Mouse (Mus musculus) olfactory bulb, adult 2 months (tissue): ENCODE data around the gene Upk2.

Source experiments
- CTCF ChIP-seq: fragments of 200-500 bp; IDR thresholded peaks from 2 replicates; pipeline ENCODE4 v1.5.1; 2012; ENCODE audit warnings: low read depth, mild to moderate bottlenecking, low read length, moderate library complexity; ENCODE audit not compliant: insufficient read depth
- POLR2A ChIP-seq: fragments of 200-500 bp; IDR thresholded peaks from 2 replicates; pipeline ENCODE4 v1.6.1; 2012; ENCODE audit warnings: mild to moderate bottlenecking, low read depth, low read length, moderate library complexity; ENCODE audit not compliant: insufficient read depth

- TF ChIP-seq POLR2A (no peak), CTCF (no peak)
These were observed 34.4 kb downstream of the Upk2 start for GRCm38 (mm10) chr9:44420280-44420898.
